25 mouse cellular contexts compared by ENCODE assay signal in genomic region chr15:32198076-32198475, GRCm38 (mm10). TPM values are rescaled to one million over a fixed set of nuclear protein-coding genes. Genes with fewer than 3 reads are reported as not detected.
"Had no signal": no experiment of that assay in that cellular context is flagged by ENCODE, and none has a peak within 500 bp of the region (broad histone marks: within the 10 kb centered on the region; RNA-seq: fewer than 3 reads in every experiment).

No protein-coding gene starts in this region.

- H3K9ac ChIP-seq: limb, embryonic 12.5 days; liver, embryonic 13.5 days; liver, postnatal 0 days; lung, embryonic 15.5 days; midbrain, embryonic 15.5 days; neural tube, embryonic 13.5 days had no signal

- H3K27ac ChIP-seq: layer of hippocampus, adult 2 months; limb, embryonic 12.5 days; liver, embryonic 13.5 days; lung, embryonic 15.5 days; macrophage; midbrain, embryonic 15.5 days; neural tube, embryonic 13.5 days; stomach, postnatal 0 days had no signal

- H3K4me2 ChIP-seq: limb, embryonic 12.5 days; liver, embryonic 13.5 days; lung, embryonic 15.5 days; midbrain, embryonic 11.5 days; midbrain, embryonic 15.5 days; neural tube, embryonic 13.5 days had no signal

- H3K27me3 ChIP-seq: limb, embryonic 12.5 days; liver, embryonic 13.5 days; lung, embryonic 15.5 days; megakaryocyte, embryonic 14.5 days; midbrain, embryonic 15.5 days; neural tube, embryonic 13.5 days had no signal

- H3K4me3 ChIP-seq: layer of hippocampus, adult 2 months; limb, embryonic 12.5 days; liver, embryonic 13.5 days; lung, embryonic 15.5 days; megakaryocyte, embryonic 14.5 days; midbrain, embryonic 15.5 days; neural tube, embryonic 13.5 days had no signal

- H3K4me1 ChIP-seq: liver, embryonic 13.5 days; lung, embryonic 15.5 days; megakaryocyte, embryonic 14.5 days; midbrain, embryonic 15.5 days; neural tube, embryonic 13.5 days had no signal

- ATAC-seq: liver, postnatal 0 days; midbrain, embryonic 15.5 days had no signal

- DNase-seq: kidney, postnatal 10 days; kidney, postnatal 4 days; liver; liver, embryonic 13.5 days; liver, postnatal 0 days; lung, postnatal 14 days; right cerebral cortex, adult 18-20 months; right cerebral cortex, postnatal 25 days; thymus, adult 2 months; thymus, postnatal 25 days had no signal

- H3K9me3 ChIP-seq: limb, embryonic 12.5 days; liver, embryonic 13.5 days; lung, embryonic 15.5 days; midbrain, embryonic 15.5 days; neural tube, embryonic 13.5 days had no signal

- H3K36me3 ChIP-seq: limb, embryonic 12.5 days; liver, embryonic 13.5 days; lung, embryonic 15.5 days; midbrain, embryonic 15.5 days; neural tube, embryonic 13.5 days had no signal

RNA-seq across cellular contexts. Expression of gene Tas2r119, which starts 21.0 kb away (rescaled TPM):
- total RNA-seq: layer of hippocampus, adult 2 months; layer of hippocampus, postnatal 10 days; left cerebral cortex, postnatal 36 days; monocyte, adult 5-6 weeks had no signal
- polyA plus RNA-seq: kidney, embryonic 14.5 days; limb, embryonic 12.5 days; liver, embryonic 13.5 days; liver, postnatal 0 days; lung, embryonic 15.5 days; macrophage; midbrain, embryonic 11.5 days; midbrain, embryonic 15.5 days; neural tube, embryonic 13.5 days; small intestine, adult 2 months; stomach, postnatal 0 days; thymus, adult 2 months; urinary bladder, adult 2 months had no signal

RNA-seq across cellular contexts. Expression of gene Sema5a, which starts 46.5 kb away (rescaled TPM):
- total RNA-seq: monocyte, adult 5-6 weeks had no signal
- polyA plus RNA-seq: macrophage had no signal
